Mouse (Mus musculus): ENCODE results near the gene Iqcf1. TPM values are rescaled to one million over a fixed set of nuclear protein-coding genes. Genes with fewer than 3 reads are reported as not detected.

Gene Iqcf1
- polyA plus RNA-seq, 1 experiment = 0.08 TPM

- H3ac ChIP-seq (ENCODE audit: control insufficient read depth, insufficient read length, low read depth) = peak within 1 kb of the TSS; percentile 87
Measured at GRCm38 (mm10) chr9:106453271-106454070, 46.3 kb upstream of the Iqcf1 start, which contains the start of gene Pcbp4. Gene Pcbp4, plus strand, starts transcription at chr9:106453291.

GRCm38 (mm10) chr9:106454071-106454761 is 45.6 kb upstream of the Iqcf1 start:
- Histone ChIP-seq H3ac (ENCODE audit: control insufficient read depth, insufficient read length, low read depth) (peak overlapping the region; percentile 85), H3K4me3 (ENCODE audit: insufficient read depth, poor library complexity, severe bottlenecking) (peak overlapping the region; percentile 63), H3K27me3 (ENCODE audit: control insufficient read depth, insufficient read depth, insufficient read length) (no peaks in the 10 kb centered on the region), H3K79me2 (ENCODE audit: control insufficient read depth, insufficient read depth) (peaks cover 55% of the 10 kb centered on the region), H3K79me3 (ENCODE audit: low read depth) (peaks cover 55% of the 10 kb centered on the region), H3K36me3 (ENCODE audit: control insufficient read depth, insufficient read depth) (peaks cover 11% of the 10 kb centered on the region)
- no peak for TF ChIP-seq USF1 (IDR thresholded peaks at IDR 0.05; ENCODE audit: low read depth)
- no peak for TF ChIP-seq MYOG (IDR thresholded peaks at IDR 0.05; ENCODE audit: control insufficient read depth, extremely low read depth, insufficient read length)
- TF ChIP-seq MAX (IDR thresholded peaks at IDR 0.05) = no peak
- TF ChIP-seq CTCF (IDR thresholded peaks at IDR 0.05; ENCODE audit: control insufficient read depth, insufficient read depth, insufficient read length) = no peak
- no peak for TF ChIP-seq FOSL1 (IDR thresholded peaks at IDR 0.05; ENCODE audit: insufficient read depth, low read length, poor library complexity, severe bottlenecking)
- no peak for TF ChIP-seq CEBPB (IDR thresholded peaks at IDR 0.05; ENCODE audit: low read depth)
- TF ChIP-seq MYOD1 (IDR thresholded peaks at IDR 0.05; ENCODE audit: control insufficient read depth, insufficient read length, low read depth) = no peak

More at GRCm38 (mm10) chr9:106453271-106454070, 46.3 kb upstream of the Iqcf1 start, which contains the start of gene Pcbp4:
- Histone ChIP-seq H3K36me3 (ENCODE audit: control insufficient read depth, insufficient read depth) (peaks cover 7% of the 10 kb centered on the region), H3K79me3 (ENCODE audit: low read depth) (peaks cover 47% of the 10 kb centered on the region), H3K79me2 (ENCODE audit: control insufficient read depth, insufficient read depth) (peaks cover 47% of the 10 kb centered on the region), H3K4me3 (ENCODE audit: insufficient read depth, poor library complexity, severe bottlenecking) (peak within 1 kb of the TSS; percentile 63), H3K27me3 (ENCODE audit: control insufficient read depth, insufficient read depth, insufficient read length) (no peaks in the 10 kb centered on the region)
- TF ChIP-seq CEBPB (IDR thresholded peaks at IDR 0.05; ENCODE audit: low read depth) (no peak), USF1 (IDR thresholded peaks at IDR 0.05; ENCODE audit: low read depth) (no peak), MYOD1 (IDR thresholded peaks at IDR 0.05; ENCODE audit: control insufficient read depth, insufficient read length, low read depth) (no peak), MAX (IDR thresholded peaks at IDR 0.05) (no peak), MYOG (IDR thresholded peaks at IDR 0.05; ENCODE audit: control insufficient read depth, extremely low read depth, insufficient read length) (no peak), CTCF (IDR thresholded peaks at IDR 0.05; ENCODE audit: control insufficient read depth, insufficient read depth, insufficient read length) (no peak), FOSL1 (IDR thresholded peaks at IDR 0.05; ENCODE audit: insufficient read depth, low read length, poor library complexity, severe bottlenecking) (no peak)

- no peak for TF ChIP-seq MYOG (IDR thresholded peaks at IDR 0.05; ENCODE audit: control insufficient read depth, extremely low read depth, insufficient read length)
- TF ChIP-seq MYOD1 (IDR thresholded peaks at IDR 0.05; ENCODE audit: control insufficient read depth, insufficient read length, low read depth) = no peak
- no peak for TF ChIP-seq CTCF (IDR thresholded peaks at IDR 0.05; ENCODE audit: control insufficient read depth, insufficient read depth, insufficient read length)
- TF ChIP-seq CEBPB (IDR thresholded peaks at IDR 0.05; ENCODE audit: low read depth) = no peak
- peak; percentile 69 for TF ChIP-seq MAX (IDR thresholded peaks at IDR 0.05)
- peak; percentile 61 for TF ChIP-seq USF1 (IDR thresholded peaks at IDR 0.05; ENCODE audit: low read depth)
- TF ChIP-seq FOSL1 (IDR thresholded peaks at IDR 0.05; ENCODE audit: insufficient read depth, low read length, poor library complexity, severe bottlenecking) = no peak
- Histone ChIP-seq H3K36me3 (ENCODE audit: control insufficient read depth, insufficient read depth) (peaks cover 20% of the 10 kb centered on the region), H3K27me3 (ENCODE audit: control insufficient read depth, insufficient read depth, insufficient read length) (no peaks in the 10 kb centered on the region), H3K79me3 (ENCODE audit: low read depth) (peaks cover 58% of the 10 kb centered on the region), H3K4me3 (ENCODE audit: insufficient read depth, poor library complexity, severe bottlenecking) (peak overlapping the region; percentile 63), H3ac (ENCODE audit: control insufficient read depth, insufficient read length, low read depth) (peak overlapping the region; percentile 85), H3K79me2 (ENCODE audit: control insufficient read depth, insufficient read depth) (peaks cover 63% of the 10 kb centered on the region)
Measured at GRCm38 (mm10) chr9:106454888-106455681, 44.7 kb upstream of the Iqcf1 start.

- Histone ChIP-seq H3ac (ENCODE audit: control insufficient read depth, insufficient read length, low read depth) (peak overlapping the region; percentile 1), H3K79me3 (ENCODE audit: low read depth) (peaks cover 59% of the 10 kb centered on the region), H3K79me2 (ENCODE audit: control insufficient read depth, insufficient read depth) (peaks cover 72% of the 10 kb centered on the region), H3K27me3 (ENCODE audit: control insufficient read depth, insufficient read depth, insufficient read length) (no peaks in the 10 kb centered on the region), H3K36me3 (ENCODE audit: control insufficient read depth, insufficient read depth) (peaks cover 31% of the 10 kb centered on the region), H3K4me3 (ENCODE audit: insufficient read depth, poor library complexity, severe bottlenecking) (peak overlapping the region; percentile 24)
- TF ChIP-seq MAX (IDR thresholded peaks at IDR 0.05) (no peak), CTCF (IDR thresholded peaks at IDR 0.05; ENCODE audit: control insufficient read depth, insufficient read depth, insufficient read length) (no peak), CEBPB (IDR thresholded peaks at IDR 0.05; ENCODE audit: low read depth) (no peak), MYOD1 (IDR thresholded peaks at IDR 0.05; ENCODE audit: control insufficient read depth, insufficient read length, low read depth) (peak; percentile 52), FOSL1 (IDR thresholded peaks at IDR 0.05; ENCODE audit: insufficient read depth, low read length, poor library complexity, severe bottlenecking) (no peak), MYOG (IDR thresholded peaks at IDR 0.05; ENCODE audit: control insufficient read depth, extremely low read depth, insufficient read length) (no peak)
Measured at GRCm38 (mm10) chr9:106456325-106457162, 43.2 kb upstream of the Iqcf1 start.

Data from C2C12 (cell line).